Mouse (Mus musculus) heart, embryonic 11.5 days (tissue): ENCODE data around the gene Pcsk1n. TPM values are rescaled to one million over a fixed set of nuclear protein-coding genes. Genes with fewer than 3 reads are reported as not detected.
"Not testable (repeated sequence)": the region's sequence is repeated elsewhere in the genome, so short reads cannot be mapped to it uniquely, and the experiment has no call there.

Source experiments
- ATAC-seq: fragments of 200-750 bp; cut with Nextera tagmentation; replicated peaks from 2 replicates; pipeline ENCODE4 v1.8.0; 2017; ENCODE audit warnings: moderate library complexity; ENCODE audit not compliant: insufficient number of reproducible peaks, low FRiP score, low TSS enrichment
- H3K27ac ChIP-seq: fragments of 300-500 bp; sonication (generic); 2 replicates; pipeline ENCODE4 v1.5.1; 2014; ENCODE audit warnings: mild to moderate bottlenecking, low read depth, low read length
- H3K27me3 ChIP-seq: fragments of 300-500 bp; sonication (generic); 2 replicates; pipeline ENCODE4 v1.6.1; 2014; ENCODE audit warnings: mild to moderate bottlenecking, low read length, mixed read lengths; ENCODE audit not compliant: control insufficient read depth, insufficient read depth
- H3K36me3 ChIP-seq: fragments of 300-500 bp; sonication (generic); 2 replicates; pipeline ENCODE4 v1.6.1; 2014; ENCODE audit warnings: mild to moderate bottlenecking, low read length, moderate library complexity, mixed read lengths; ENCODE audit not compliant: control insufficient read depth, insufficient read depth
- H3K4me1 ChIP-seq: fragments of 300-500 bp; sonication (generic); 2 replicates; pipeline ENCODE4 v1.6.1; 2014; ENCODE audit warnings: low read length; ENCODE audit not compliant: control insufficient read depth, insufficient read depth
- H3K4me2 ChIP-seq: fragments of 300-500 bp; sonication (generic); 2 replicates; pipeline ENCODE4 v1.6.1; 2014; ENCODE audit warnings: mild to moderate bottlenecking, moderate library complexity
- H3K4me3 ChIP-seq: fragments of 300-500 bp; sonication (generic); 2 replicates; pipeline ENCODE4 v1.5.1; 2014; ENCODE audit warnings: low read depth, low read length
- H3K9ac ChIP-seq: fragments of 300-500 bp; sonication (generic); 2 replicates; pipeline ENCODE4 v1.6.1; 2014; ENCODE audit warnings: mild to moderate bottlenecking, low read depth, low read length, moderate library complexity
- H3K9me3 ChIP-seq: fragments of 300-500 bp; sonication (generic); replicated peaks from 2 replicates; pipeline ENCODE4 v1.6.1; 2016; ENCODE audit warnings: low read length; ENCODE audit not compliant: control insufficient read depth
- WGBS: fragments of 180-500 bp; shearing (Covaris S2); extraction: QIAGEN DNeasy Blood & Tissue Kit; methylation state at CpG from one replicate; pipeline ENCODE4 v1.1.7; 2014; ENCODE audit not compliant: insufficient replicate concordance; 5-methylcytosine and 5-hydroxymethylcytosine counted together
- polyA plus RNA-seq: library from polyadenylated mRNA; unstranded; fragments of >200 nt; fragmentation: Nextera tagmentation; extraction: Ambion mirVana; gene quantifications from 2 replicates; pipeline ENCODE4 v1.2.1, GENCODE M21; 2014

Gene Pcsk1n
- polyA plus RNA-seq, 1 experiment from 2014 or later = 0.23 TPM

- H3K4me1 ChIP-seq = no peaks in the 10 kb centered on the region
- ATAC-seq = peak; percentile 97
- H3K9ac ChIP-seq = peak within 1 kb of the TSS; percentile 74
- H3K9me3 ChIP-seq = no peaks in the 10 kb centered on the region
- H3K36me3 ChIP-seq = no peaks in the 10 kb centered on the region
- no peaks in the 10 kb centered on the region for H3K27me3 ChIP-seq
- H3K4me2 ChIP-seq = peak within 1 kb of the TSS; percentile 69
- WGBS = 12% methylated on average over 62 of the region's 62 CpGs
- H3K27ac ChIP-seq = peak within 1 kb of the TSS; percentile 74; the same call in 1 of the 2 replicates
- peak within 1 kb of the TSS; percentile 59 for H3K4me3 ChIP-seq
Observed at GRCm38 (mm10) chrX:7898880-7899874, 20.4 kb upstream of the Pcsk1n start, which contains the start of the genes Pqbp1 and Timm17b. TSS of gene Pqbp1 (minus strand) at chrX:7899269. TSS of gene Timm17b (plus strand) at chrX:7899357.

GRCm38 (mm10) chrX:7904441-7904840 lies 15.2 kb upstream of the Pcsk1n start:
- Histone ChIP-seq H3K4me2 (no peak overlapping the region), H3K27me3 (no peaks in the 10 kb centered on the region), H3K27ac (no peak overlapping the region), H3K9ac (no peak overlapping the region), H3K4me1 (no peaks in the 10 kb centered on the region), H3K36me3 (no peaks in the 10 kb centered on the region), H3K4me3 (no peak overlapping the region), H3K9me3 (no peaks in the 10 kb centered on the region)
- 89% methylated on average over 5 of the region's 5 CpGs for WGBS
- ATAC-seq = no peak

- no peak within 1 kb of the TSS for H3K4me3 ChIP-seq
- H3K27me3 ChIP-seq = no peaks in the 10 kb centered on the region
- H3K9ac ChIP-seq = no peak within 1 kb of the TSS
- WGBS = 82% methylated on average over 4 of the region's 5 CpGs
- no peak within 1 kb of the TSS for H3K27ac ChIP-seq
- no peak within 1 kb of the TSS for H3K4me2 ChIP-seq
- no peaks in the 10 kb centered on the region for H3K4me1 ChIP-seq
- H3K9me3 ChIP-seq = no peaks in the 10 kb centered on the region
- ATAC-seq = no peak
- H3K36me3 ChIP-seq = no peaks in the 10 kb centered on the region
Observed at GRCm38 (mm10) chrX:7907735-7908134, 11.9 kb upstream of the Pcsk1n start, which contains the start of gene Gm10491. TSS of gene Gm10491 (minus strand) at chrX:7907835.

GRCm38 (mm10) chrX:7909242-7909641 lies 10.4 kb upstream of the Pcsk1n start, which contains the start of gene Gm10490:
TSS of gene Gm10490 (plus strand) at chrX:7909542.
- H3K4me1 ChIP-seq, H3K36me3 ChIP-seq, H3K27me3 ChIP-seq, H3K9ac ChIP-seq, ATAC-seq, H3K9me3 ChIP-seq, H3K27ac ChIP-seq, H3K4me3 ChIP-seq, H3K4me2 ChIP-seq: not testable (repeated sequence)
- WGBS = 86% methylated on average over 4 of the region's 4 CpGs

GRCm38 (mm10) chrX:7910473-7910872 lies 9.1 kb upstream of the Pcsk1n start:
- no peak for ATAC-seq
- Histone ChIP-seq H3K4me1 (no peaks in the 10 kb centered on the region), H3K27me3 (no peaks in the 10 kb centered on the region), H3K9me3 (no peaks in the 10 kb centered on the region), H3K4me2 (no peak overlapping the region), H3K9ac (no peak overlapping the region), H3K36me3 (no peaks in the 10 kb centered on the region), H3K4me3 (no peak overlapping the region), H3K27ac (no peak overlapping the region)
- 59% methylated on average over 6 of the region's 6 CpGs for WGBS

- not testable (repeated sequence) for H3K9ac ChIP-seq, H3K4me2 ChIP-seq, H3K27ac ChIP-seq, H3K36me3 ChIP-seq, ATAC-seq, H3K4me1 ChIP-seq, H3K4me3 ChIP-seq, H3K9me3 ChIP-seq
- 17% methylated on average over 3 of the region's 3 CpGs for WGBS
- H3K27me3 ChIP-seq = peaks cover 23% of the 10 kb centered on the region
Observed at GRCm38 (mm10) chrX:7915669-7916068, 4.0 kb upstream of the Pcsk1n start.

- H3K9me3 ChIP-seq, H3K27ac ChIP-seq, H3K9ac ChIP-seq, ATAC-seq, H3K4me3 ChIP-seq, H3K4me1 ChIP-seq, H3K36me3 ChIP-seq, H3K4me2 ChIP-seq: not testable (repeated sequence)
- peaks cover 45% of the 10 kb centered on the region for H3K27me3 ChIP-seq
- 60% methylated on average over 6 of the region's 6 CpGs for WGBS
Observed at GRCm38 (mm10) chrX:7917960-7918359, 1.7 kb upstream of the Pcsk1n start.

GRCm38 (mm10) chrX:7922032-7922431 lies 2.4 kb downstream of the Pcsk1n start:
- H3K27ac ChIP-seq = no peak overlapping the region
- H3K9ac ChIP-seq = no peak overlapping the region
- 9% methylated on average over 47 of the region's 48 CpGs for WGBS
- no peaks in the 10 kb centered on the region for H3K4me1 ChIP-seq
- H3K36me3 ChIP-seq = no peaks in the 10 kb centered on the region
- H3K27me3 ChIP-seq = peaks cover 77% of the 10 kb centered on the region
- no peak for ATAC-seq
- H3K9me3 ChIP-seq = no peaks in the 10 kb centered on the region
- peak overlapping the region; percentile 56 for H3K4me2 ChIP-seq
- peak overlapping the region; percentile 34 for H3K4me3 ChIP-seq
